Mouse (Mus musculus) embryonic facial prominence, embryonic 14.5 days (tissue): Measurements from ENCODE around the gene Rpl37. TPM values are rescaled to one million over a fixed set of nuclear protein-coding genes. Genes with fewer than 3 reads are reported as not detected.

Experiments
- ATAC-seq: fragments of 200-750 bp; cut with Nextera tagmentation; 2 replicates; pipeline ENCODE4 v1.8.0; 2017; ENCODE audit warnings: low read depth, moderate number of reproducible peaks, moderate TSS enrichment
- DNase-seq: peaks from one replicate; pipeline ENCODE4 v3.0.0-alpha.2; 2015; ENCODE audit warnings: low spot score
- H3K27ac ChIP-seq: fragments of 300-500 bp; sonication (generic); replicated peaks from 2 replicates; pipeline ENCODE4 v1.5.1; 2014; ENCODE audit warnings: low read depth, mild to moderate bottlenecking, low read length, moderate library complexity
- H3K27me3 ChIP-seq: fragments of 300-500 bp; sonication (generic); replicated peaks from 2 replicates; pipeline ENCODE4 v1.6.1; 2014; ENCODE audit warnings: low read length; ENCODE audit not compliant: control insufficient read depth, insufficient read depth
- H3K36me3 ChIP-seq: fragments of 300-500 bp; sonication (generic); 2 replicates; pipeline ENCODE4 v1.6.1; 2014; ENCODE audit warnings: low read length, mixed read lengths; ENCODE audit not compliant: control insufficient read depth, insufficient read depth
- H3K4me1 ChIP-seq: fragments of 300-500 bp; sonication (generic); 2 replicates; pipeline ENCODE4 v1.6.1; 2014; ENCODE audit warnings: antibody characterized with exemption, low read length; ENCODE audit not compliant: control insufficient read depth, insufficient read depth
- H3K4me2 ChIP-seq: fragments of 300-500 bp; sonication (generic); 2 replicates; pipeline ENCODE4 v1.6.1; 2014; ENCODE audit warnings: low read depth, mild to moderate bottlenecking, low read length, moderate library complexity, mixed read lengths
- H3K4me3 ChIP-seq: fragments of 300-500 bp; sonication (generic); 2 replicates; pipeline ENCODE4 v1.5.1; 2014; ENCODE audit warnings: low read depth, mild to moderate bottlenecking, low read length
- H3K9ac ChIP-seq: fragments of 300-500 bp; sonication (generic); 2 replicates; pipeline ENCODE4 v1.6.1; 2014; ENCODE audit warnings: low read depth, mild to moderate bottlenecking, low read length, moderate library complexity, mixed read lengths
- H3K9me3 ChIP-seq: fragments of 300-500 bp; sonication (generic); 2 replicates; pipeline ENCODE4 v1.6.1; 2016; ENCODE audit warnings: low read length; ENCODE audit not compliant: control insufficient read depth
- WGBS: fragments of 180-500 bp; shearing (Covaris S2); extraction: QIAGEN DNeasy Blood & Tissue Kit; methylation state at CpG from one replicate; pipeline ENCODE4 v1.1.7; 2014; 5-methylcytosine and 5-hydroxymethylcytosine counted together
- polyA plus RNA-seq: library from polyadenylated mRNA; unstranded; fragments of >200 nt; fragmentation: Nextera tagmentation; extraction: Ambion mirVana; gene quantifications from 2 replicates; pipeline ENCODE4 v1.2.1, GENCODE M21; 2014

Rpl37 gene
- polyA plus RNA-seq, 1 experiment from 2014 or later: 907 TPM

DNA sequence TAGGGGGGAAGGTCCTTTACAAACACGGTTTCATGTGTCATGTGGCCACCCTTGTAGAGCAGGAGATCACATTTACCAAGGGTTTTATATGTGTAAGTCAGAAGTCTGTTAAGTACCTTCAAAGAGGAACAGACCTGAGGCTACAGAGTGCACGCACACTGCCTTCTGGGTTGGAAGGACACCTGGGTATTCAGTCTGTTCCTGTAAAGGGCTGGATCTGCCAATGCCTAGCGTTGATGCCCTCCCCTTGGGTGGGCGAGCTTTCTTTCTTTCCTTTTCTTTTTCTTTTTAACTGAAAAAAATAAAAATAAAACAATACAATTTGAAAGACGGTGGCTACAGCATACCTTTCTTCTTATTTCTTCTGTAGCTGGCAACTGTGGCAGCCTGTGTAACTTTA, 38.6 kb downstream of the Rpl37 start:
- H3K27ac ChIP-seq: no peak overlapping the region
- WGBS: 63% methylated on average over 5 of the region's 5 CpGs
- no peaks in the 10 kb centered on the region for H3K27me3 ChIP-seq
- H3K4me2 ChIP-seq: no peak overlapping the region
- no peak for ATAC-seq
- no peaks in the 10 kb centered on the region for H3K36me3 ChIP-seq
- H3K9ac ChIP-seq: no peak overlapping the region
- no peak overlapping the region for H3K4me3 ChIP-seq
- no peaks in the 10 kb centered on the region for H3K4me1 ChIP-seq
- DNase-seq: no peak
- H3K9me3 ChIP-seq: no peaks in the 10 kb centered on the region

DNA sequence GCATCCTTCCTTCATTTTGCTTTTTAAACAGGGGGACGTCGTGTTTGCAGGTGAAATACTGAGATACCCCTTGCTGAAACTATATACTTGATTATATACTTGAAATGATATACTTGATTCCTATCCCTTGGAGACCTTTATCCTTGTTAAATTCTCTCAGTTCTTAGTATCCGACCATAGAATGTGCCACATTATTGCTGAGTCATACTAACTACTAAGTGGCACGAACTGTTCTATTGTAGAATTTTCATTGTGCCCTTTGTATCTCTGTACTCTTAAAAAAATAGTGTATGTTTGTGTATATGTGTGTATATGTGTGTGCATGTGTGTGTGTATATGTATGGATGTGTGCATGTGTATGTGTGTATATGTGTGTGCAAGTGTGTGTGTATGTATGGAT, 39.9 kb downstream of the Rpl37 start:
- Histone ChIP-seq H3K4me3 (no peak overlapping the region), H3K4me1 (no peaks in the 10 kb centered on the region), H3K4me2 (no peak overlapping the region), H3K27me3 (no peaks in the 10 kb centered on the region), H3K36me3 (no peaks in the 10 kb centered on the region), H3K9me3 (no peaks in the 10 kb centered on the region), H3K27ac (no peak overlapping the region), H3K9ac (no peak overlapping the region)
- DNase-seq: no peak
- ATAC-seq: no peak
- 83% methylated on average over 4 of the region's 4 CpGs for WGBS

DNA sequence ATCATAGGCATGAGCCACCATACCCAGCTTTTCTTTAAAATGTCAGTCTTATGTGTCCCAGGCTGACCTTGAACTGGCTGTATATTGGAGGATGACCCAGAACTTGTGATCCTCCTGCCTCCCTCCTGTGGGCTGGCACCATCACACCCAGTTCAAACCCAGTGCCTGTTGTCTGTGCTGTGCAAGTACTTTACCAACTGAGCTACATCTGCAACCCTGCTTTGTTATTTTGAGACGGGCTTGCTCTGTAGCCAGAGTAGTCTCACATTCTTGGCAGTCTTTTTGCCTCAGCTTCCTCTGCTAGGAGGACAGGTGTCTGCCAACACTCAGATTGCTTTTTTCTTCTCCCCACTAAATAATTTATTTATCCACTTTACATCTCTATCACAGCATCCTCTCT, 40.9 kb downstream of the Rpl37 start:
- H3K9ac ChIP-seq: no peak overlapping the region
- DNase-seq: no peak
- no peaks in the 10 kb centered on the region for H3K9me3 ChIP-seq
- H3K36me3 ChIP-seq: no peaks in the 10 kb centered on the region
- 43% methylated on average over 1 of the region's 1 CpGs for WGBS
- H3K4me3 ChIP-seq: no peak overlapping the region
- H3K27me3 ChIP-seq: no peaks in the 10 kb centered on the region
- H3K4me2 ChIP-seq: no peak overlapping the region
- no peaks in the 10 kb centered on the region for H3K4me1 ChIP-seq
- no peak overlapping the region for H3K27ac ChIP-seq
- ATAC-seq: no peak

DNA sequence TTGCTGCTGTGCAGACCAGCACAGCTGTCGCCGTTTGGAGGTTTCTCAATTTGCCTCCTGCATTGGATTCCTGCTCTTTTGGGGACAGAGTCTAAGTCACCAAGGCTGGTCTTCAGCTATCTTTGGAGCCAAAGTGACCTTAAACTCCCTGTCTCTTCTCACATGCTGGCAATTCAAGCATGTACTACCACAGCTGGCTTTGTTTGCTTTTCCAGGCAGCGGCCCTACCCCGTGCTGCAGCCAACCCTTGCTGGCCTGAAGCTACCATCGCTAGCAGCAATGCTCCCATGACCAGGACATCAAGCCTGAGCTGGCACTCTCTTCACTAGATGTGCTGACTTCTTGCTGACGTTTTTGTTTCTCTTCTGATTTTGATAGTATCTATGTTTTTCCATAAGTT, 42.4 kb downstream of the Rpl37 start:
- no peak for DNase-seq
- WGBS: 71% methylated on average over 6 of the region's 6 CpGs
- Histone ChIP-seq H3K4me2 (no peak overlapping the region), H3K27me3 (no peaks in the 10 kb centered on the region), H3K4me1 (no peaks in the 10 kb centered on the region), H3K27ac (no peak overlapping the region), H3K9ac (no peak overlapping the region), H3K4me3 (no peak overlapping the region), H3K9me3 (no peaks in the 10 kb centered on the region), H3K36me3 (peaks cover 7% of the 10 kb centered on the region; the same call in 1 of the 2 replicates)
- ATAC-seq: no peak

DNA sequence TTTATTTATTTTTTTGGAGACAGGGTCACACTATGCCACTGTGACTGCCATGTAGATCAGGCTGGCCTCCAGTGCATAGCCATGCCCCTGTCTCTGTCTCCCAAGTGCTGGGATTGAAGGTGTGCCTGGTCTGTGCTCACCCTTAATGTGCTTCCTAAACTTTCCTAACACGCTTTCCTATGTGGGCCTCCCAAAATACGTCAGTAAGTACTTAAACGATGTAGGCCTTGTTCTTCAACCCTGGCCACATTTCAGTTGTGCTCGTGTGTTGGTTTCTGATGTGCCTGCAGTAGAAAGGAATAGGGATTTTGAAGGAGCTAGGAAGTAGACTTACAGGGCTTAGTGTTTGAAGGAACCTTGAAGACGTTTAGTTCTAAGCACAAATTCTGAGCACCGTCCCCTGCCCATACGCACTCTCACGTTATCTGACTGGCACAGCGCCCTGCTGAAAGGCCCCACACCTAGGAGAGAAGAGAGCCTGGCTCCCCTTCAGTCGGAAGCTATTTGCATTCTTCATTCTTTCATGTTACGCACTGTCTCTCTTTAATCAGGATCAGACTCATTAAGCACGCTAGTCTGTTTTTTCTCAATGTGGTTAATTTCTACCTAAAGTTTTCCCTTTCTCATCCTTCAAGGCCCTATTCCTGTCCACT, 48.8 kb downstream of the Rpl37 start:
- H3K4me1 ChIP-seq: no peaks in the 10 kb centered on the region
- H3K9ac ChIP-seq: no peak overlapping the region
- no peak overlapping the region for H3K4me2 ChIP-seq
- H3K27ac ChIP-seq: no peak overlapping the region
- peaks cover 57% of the 10 kb centered on the region for H3K36me3 ChIP-seq
- no peak overlapping the region for H3K4me3 ChIP-seq
- WGBS: 90% methylated on average over 12 of the region's 12 CpGs
- DNase-seq: no peak
- no peaks in the 10 kb centered on the region for H3K9me3 ChIP-seq
- ATAC-seq: no peak
- H3K27me3 ChIP-seq: no peaks in the 10 kb centered on the region

Other genes starting within 250 kb of the Rpl37 start
- not detected in 2 replicates for gene Mroh2b, start 217.9 kb upstream of the Rpl37 start, polyA plus RNA-seq
- 0.17 and 0.22 TPM in 2 replicates for gene C7, start 52.9 kb upstream of the Rpl37 start, polyA plus RNA-seq
- 1.9 and 2.1 TPM in 2 replicates for gene Card6, start 8.1 kb upstream of the Rpl37 start, polyA plus RNA-seq
- gene Prkaa1, start 27.2 kb downstream of the Rpl37 start, polyA plus RNA-seq: 20.2 and 20.7 TPM in 2 replicates
- 39.3 and 41.9 TPM in 2 replicates for gene Ttc33, start 68.9 kb downstream of the Rpl37 start, polyA plus RNA-seq
- gene Ptger4, start 127.5 kb downstream of the Rpl37 start, polyA plus RNA-seq: 3.4 and 5.1 TPM in 2 replicates